In genomic region chr13:28633541-28634041, GRCm38 (mm10) we compare ENCODE assay signal across 9 mouse cellular contexts.
DNase-seq lines count a peak whose midpoint lies in the region; ATAC-seq lines count a peak whose summit lies in the region.
"Had no signal": no experiment of that assay in that cellular context is flagged by ENCODE, and none has a peak within 500 bp of the region (broad histone marks: within the 10 kb centered on the region; RNA-seq: fewer than 3 reads in every experiment).

No protein-coding gene starts in this region.

- H3K9me3 ChIP-seq in midbrain, embryonic 13.5 days, result no peaks in the 10 kb centered on the region
- no peaks in the 10 kb centered on the region for H3K9me3 ChIP-seq in midbrain, embryonic 11.5 days (ENCODE audit: control insufficient read depth, low read length)

- no peak overlapping the region for H3K9ac ChIP-seq in midbrain, embryonic 13.5 days (replicated peaks)
- no peak overlapping the region for H3K9ac ChIP-seq in midbrain, embryonic 11.5 days (ENCODE audit: low read length)

- 0 out of 2 replicates have a peak, but pooled peaks cover 4% of the 10 kb centered on the region for H3K36me3 ChIP-seq in midbrain, embryonic 13.5 days
- H3K36me3 ChIP-seq in midbrain, embryonic 11.5 days (ENCODE audit: control insufficient read depth, insufficient read depth, low read length), result no peaks in the 10 kb centered on the region

- no peaks in the 10 kb centered on the region for H3K27me3 ChIP-seq in midbrain, embryonic 13.5 days
- H3K27me3 ChIP-seq in midbrain, embryonic 11.5 days (ENCODE audit: control insufficient read depth, insufficient read depth, low read length), result no peaks in the 10 kb centered on the region

- no peak overlapping the region for H3K4me2 ChIP-seq in midbrain, embryonic 13.5 days (replicated peaks)
- no peak overlapping the region for H3K4me2 ChIP-seq in midbrain, embryonic 11.5 days

- DNase-seq in midbrain, embryonic 11.5 days (ENCODE audit: low spot score, missing footprints), result no peak
- peak; percentile 62 for DNase-seq in embryo, embryonic 11 days
- DNase-seq in kidney, adult 8-10 months, result peak; percentile 17 to 45
- DNase-seq in retina, embryonic 14.5 days (ENCODE audit: low spot score), result peak; percentile 66
- DNase-seq in adrenal gland, postnatal 36 days, result no peak
- DNase-seq in layer of hippocampus, postnatal 25 days (ENCODE audit: extremely low spot score in 1 of 2, low spot score in 1 of 2), result no peak
- DNase-seq: lung, postnatal 36 days had no signal

- 56% methylated on average over 5 of the region's 5 CpGs for WGBS in midbrain, embryonic 13.5 days
- 54% methylated on average over 5 of the region's 5 CpGs for WGBS in midbrain, embryonic 11.5 days

- H3K27ac ChIP-seq in midbrain, embryonic 13.5 days, result peak overlapping the region; percentile 49; the same call in 1 of the 2 replicates
- H3K27ac ChIP-seq in midbrain, embryonic 11.5 days (ENCODE audit: low read depth, low read length), result no peak overlapping the region

- no peak overlapping the region for H3K4me3 ChIP-seq in midbrain, embryonic 13.5 days (replicated peaks)
- H3K4me3 ChIP-seq in midbrain, embryonic 11.5 days (ENCODE audit: low read depth, low read length), result no peak overlapping the region
- H3K4me3 ChIP-seq: erythroblast, embryonic 14.5 days had no signal

- H3K4me1 ChIP-seq in midbrain, embryonic 13.5 days (replicated peaks), result peaks cover 33% of the 10 kb centered on the region
- H3K4me1 ChIP-seq in midbrain, embryonic 11.5 days (ENCODE audit: control insufficient read depth, insufficient read depth, low read length), result 0 out of 2 replicates have a peak, but pooled peaks cover 6% of the 10 kb centered on the region

- ATAC-seq in midbrain, embryonic 13.5 days, result no peak
- ATAC-seq in midbrain, embryonic 11.5 days (ENCODE audit: low FRiP score), result no peak

Comparison
In these comparisons a context has a peak if more than half of its experiments do, and no peak if none do; other contexts are left out.
1. DNase-seq: peak in embryo, embryonic 11 days (single experiment), kidney, adult 8-10 months (2 of 2) and retina, embryonic 14.5 days (single experiment); none in midbrain, embryonic 11.5 days (single experiment), adrenal gland, postnatal 36 days (0 of 2) and layer of hippocampus, postnatal 25 days (0 of 2).